Mouse (Mus musculus): ENCODE data around the gene Ptpa. TPM values are rescaled to one million over a fixed set of nuclear protein-coding genes. Genes with fewer than 3 reads are reported as not detected.

Gene Ptpa
- total RNA-seq, 4 experiments from 2014 or later = 135 to 153 (median 141) TPM

Small RNA genes within 50 kb of the gene (microRNA-seq; reads per million reads assigned to microRNA genes)
- gene Gm47292 = 0 reads per million in 2 experiments

Other genes starting within 250 kb of the Ptpa start
- gene Endog, start 244.5 kb upstream of the Ptpa start, total RNA-seq (2022) = 10 to 100 TPM; 21.9 to 43.0 (median 31.0) TPM
- 10 to 100 TPM; 22.9 to 28.7 (median 28.4) TPM for gene Spout1, start 237.6 kb upstream of the Ptpa start, total RNA-seq (2022)
- gene Kyat1, start 210.2 kb upstream of the Ptpa start, total RNA-seq (2022) = 10 to 100 TPM; 21.3 to 27.4 (median 22.8) TPM
- gene Lrrc8a, start 178.3 kb upstream of the Ptpa start, total RNA-seq (2022) = 10 to 100 TPM; 54.6 to 63.0 (median 57.8) TPM
- 1 to 10 TPM in 3 of 4 experiments, under 1 TPM in 1; 0.58 to 5.3 (median 2.8) TPM for gene Gm28035, start 175.5 kb upstream of the Ptpa start, total RNA-seq (2022)
- gene Phyhd1, start 149.8 kb upstream of the Ptpa start, total RNA-seq (2022) = 10 to 100 TPM; 12.0 to 20.7 (median 15.4) TPM
- not detected for gene Gm28038, start 135.0 kb upstream of the Ptpa start, total RNA-seq (2022)
- 10 to 100 TPM; 31.2 to 42.7 (median 37.6) TPM for gene Dolk, start 129.7 kb upstream of the Ptpa start, total RNA-seq (2022)
- 10 to 100 TPM; 28.2 to 33.6 (median 30.2) TPM for gene Nup188, start 129.6 kb upstream of the Ptpa start, total RNA-seq (2022)
- 100 to 1,000 TPM in 2 of 4 experiments, 10 to 100 TPM in 2; 85.4 to 115 (median 101) TPM for gene Sh3glb2, start 56.7 kb upstream of the Ptpa start, total RNA-seq (2022)
- 100 to 1,000 TPM in 1 of 4 experiments, 10 to 100 TPM in 3; 80.6 to 104 (median 91.1) TPM for gene Miga2, start 51.8 kb upstream of the Ptpa start, total RNA-seq (2022)
- gene Dolpp1, start 23.8 kb upstream of the Ptpa start, total RNA-seq (2022) = 10 to 100 TPM; 18.0 to 24.2 (median 19.8) TPM
- 100 to 1,000 TPM in 1 of 4 experiments, 10 to 100 TPM in 3; 59.0 to 122 (median 95.3) TPM for gene Crat, start 226 bp upstream of the Ptpa start, total RNA-seq (2022)
- gene Ier5l, start 58.2 kb downstream of the Ptpa start, total RNA-seq (2022) = 1 to 10 TPM; 3.8 to 7.7 (median 6.8) TPM
- gene Cstad, start 179.0 kb downstream of the Ptpa start, total RNA-seq (2022) = 1 to 10 TPM in 3 of 4 experiments, under 1 TPM in 1; 0.81 to 7.0 (median 4.1) TPM